Mouse (Mus musculus): Measurements from ENCODE around the gene 5430419D17Rik. TPM values are rescaled to one million over a fixed set of nuclear protein-coding genes. Genes with fewer than 3 reads are reported as not detected.

5430419D17Rik gene
- polyA plus RNA-seq, 1 experiment from 2014 or later, result not detected

GRCm38 (mm10) chr7:131322192-131322591 is 148.0 kb downstream of the 5430419D17Rik start, which contains the start of gene Cuzd1:
TSS of gene Cuzd1 (minus strand) at chr7:131322292.
- Histone ChIP-seq H3K9ac (ENCODE audit: low read length) (no peak within 1 kb of the TSS), H3K9me3 (replicated peaks; ENCODE audit: control insufficient read depth, low read length) (no peaks in the 10 kb centered on the region), H3K4me2 (ENCODE audit: low read length) (no peak within 1 kb of the TSS), H3K36me3 (ENCODE audit: control insufficient read depth, insufficient read depth, low read length) (no peaks in the 10 kb centered on the region), H3K4me3 (ENCODE audit: low read depth, low read length) (no peak within 1 kb of the TSS), H3K27ac (ENCODE audit: low read depth, low read length) (no peak within 1 kb of the TSS), H3K4me1 (ENCODE audit: control insufficient read depth, insufficient read depth, low read length) (no peaks in the 10 kb centered on the region), H3K27me3 (replicated peaks; ENCODE audit: control insufficient read depth, insufficient read depth, low read length) (no peaks in the 10 kb centered on the region)
- ATAC-seq (no peak), DNase-seq (ENCODE audit: low spot score) (no peak)
- 71% methylated on average over 2 of the region's 2 CpGs for WGBS

DNA sequence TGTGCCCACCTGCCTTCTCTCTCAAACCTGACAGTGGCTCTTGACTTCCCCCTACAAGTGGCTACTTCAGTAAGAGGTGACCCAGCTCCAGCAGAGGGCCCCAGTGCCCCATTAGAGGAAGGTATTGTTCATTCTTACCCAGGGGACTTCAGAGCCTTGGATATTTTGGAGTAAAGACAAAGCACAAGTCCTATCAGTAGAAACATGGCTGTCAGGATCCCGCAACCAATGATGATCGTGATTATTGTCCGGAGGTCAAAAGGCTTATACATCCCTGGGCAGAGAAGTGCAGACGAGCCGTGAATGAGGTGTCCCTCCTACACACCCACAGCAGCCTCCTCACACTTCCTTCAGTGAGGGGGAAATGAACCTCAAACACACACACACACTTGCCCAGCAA is 152.9 kb downstream of the 5430419D17Rik start:
- Histone ChIP-seq H3K27me3 (replicated peaks; ENCODE audit: control insufficient read depth, insufficient read depth, low read length) (no peaks in the 10 kb centered on the region), H3K4me1 (ENCODE audit: control insufficient read depth, insufficient read depth, low read length) (no peaks in the 10 kb centered on the region), H3K9me3 (replicated peaks; ENCODE audit: control insufficient read depth, low read length) (no peaks in the 10 kb centered on the region), H3K36me3 (ENCODE audit: control insufficient read depth, insufficient read depth, low read length) (no peaks in the 10 kb centered on the region), H3K4me2 (ENCODE audit: low read length) (no peak overlapping the region), H3K9ac (ENCODE audit: low read length) (no peak overlapping the region), H3K4me3 (ENCODE audit: low read depth, low read length) (no peak overlapping the region), H3K27ac (ENCODE audit: low read depth, low read length) (no peak overlapping the region)
- WGBS, result 87% methylated on average over 5 of the region's 5 CpGs
- ATAC-seq (no peak), DNase-seq (ENCODE audit: low spot score) (no peak)

DNA sequence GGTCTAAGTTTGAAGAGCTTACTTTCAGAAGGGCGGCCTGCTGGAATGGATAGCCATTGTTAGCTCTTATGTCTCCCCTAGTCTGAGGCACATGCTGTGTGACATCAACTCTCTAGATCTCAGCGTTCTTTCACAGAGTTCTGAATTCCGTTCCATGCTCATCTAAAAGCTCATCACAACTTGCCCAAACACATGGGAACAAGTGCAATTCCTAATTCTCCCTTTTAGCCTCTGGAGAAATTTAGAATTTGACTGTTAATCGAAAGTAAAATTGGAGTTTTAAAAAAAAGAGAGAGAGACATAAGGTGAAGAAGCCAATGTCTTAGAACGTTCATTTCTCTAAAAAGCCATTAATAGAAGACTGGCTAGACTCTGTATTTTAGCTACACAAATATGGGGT is 155.2 kb downstream of the 5430419D17Rik start, which contains the start of gene Fam24b:
Gene Fam24b, minus strand, starts transcription at position 101 of the 400 bp plus-strand sequence.
- Histone ChIP-seq H3K9ac (ENCODE audit: low read length) (no peak within 1 kb of the TSS), H3K27me3 (replicated peaks; ENCODE audit: control insufficient read depth, insufficient read depth, low read length) (no peaks in the 10 kb centered on the region), H3K9me3 (replicated peaks; ENCODE audit: control insufficient read depth, low read length) (no peaks in the 10 kb centered on the region), H3K4me2 (ENCODE audit: low read length) (no peak within 1 kb of the TSS), H3K4me1 (ENCODE audit: control insufficient read depth, insufficient read depth, low read length) (no peaks in the 10 kb centered on the region), H3K4me3 (ENCODE audit: low read depth, low read length) (no peak within 1 kb of the TSS), H3K27ac (ENCODE audit: low read depth, low read length) (no peak within 1 kb of the TSS), H3K36me3 (ENCODE audit: control insufficient read depth, insufficient read depth, low read length) (no peaks in the 10 kb centered on the region)
- ATAC-seq (no peak), DNase-seq (ENCODE audit: low spot score) (no peak)
- WGBS, result 88% methylated on average over 5 of the region's 5 CpGs

GRCm38 (mm10) chr7:131331688-131332087 is 157.5 kb downstream of the 5430419D17Rik start:
- H3K9me3 ChIP-seq (replicated peaks; ENCODE audit: control insufficient read depth, low read length), result no peaks in the 10 kb centered on the region
- H3K4me2 ChIP-seq (ENCODE audit: low read length), result no peak overlapping the region
- no peak overlapping the region for H3K4me3 ChIP-seq (ENCODE audit: low read depth, low read length)
- H3K36me3 ChIP-seq (ENCODE audit: control insufficient read depth, insufficient read depth, low read length), result no peaks in the 10 kb centered on the region
- ATAC-seq, result no peak
- 86% methylated on average over 2 of the region's 2 CpGs for WGBS
- no peak overlapping the region for H3K27ac ChIP-seq (ENCODE audit: low read depth, low read length)
- H3K9ac ChIP-seq (ENCODE audit: low read length), result no peak overlapping the region
- no peak for DNase-seq (ENCODE audit: low spot score)
- H3K4me1 ChIP-seq (ENCODE audit: control insufficient read depth, insufficient read depth, low read length), result no peaks in the 10 kb centered on the region
- H3K27me3 ChIP-seq (replicated peaks; ENCODE audit: control insufficient read depth, insufficient read depth, low read length), result no peaks in the 10 kb centered on the region

GRCm38 (mm10) chr7:131333564-131333963 is 159.4 kb downstream of the 5430419D17Rik start, which contains the start of gene Fam24a:
TSS of gene Fam24a (plus strand) at chr7:131333864.
- no peak for ATAC-seq
- Histone ChIP-seq H3K4me2 (ENCODE audit: low read length) (no peak within 1 kb of the TSS), H3K9me3 (replicated peaks; ENCODE audit: control insufficient read depth, low read length) (no peaks in the 10 kb centered on the region), H3K36me3 (ENCODE audit: control insufficient read depth, insufficient read depth, low read length) (no peaks in the 10 kb centered on the region), H3K27ac (ENCODE audit: low read depth, low read length) (no peak within 1 kb of the TSS), H3K4me1 (ENCODE audit: control insufficient read depth, insufficient read depth, low read length) (peaks cover 6% of the 10 kb centered on the region; the same call in 1 of the 2 replicates), H3K27me3 (replicated peaks; ENCODE audit: control insufficient read depth, insufficient read depth, low read length) (no peaks in the 10 kb centered on the region), H3K9ac (ENCODE audit: low read length) (no peak within 1 kb of the TSS), H3K4me3 (ENCODE audit: low read depth, low read length) (no peak within 1 kb of the TSS)
- DNase-seq (ENCODE audit: low spot score), result no peak
- 49% methylated on average over 1 of the region's 1 CpGs for WGBS

- Histone ChIP-seq H3K9me3 (replicated peaks; ENCODE audit: control insufficient read depth, low read length) (no peaks in the 10 kb centered on the region), H3K4me1 (ENCODE audit: control insufficient read depth, insufficient read depth, low read length) (peaks cover 6% of the 10 kb centered on the region; the same call in 1 of the 2 replicates), H3K27ac (ENCODE audit: low read depth, low read length) (no peak overlapping the region), H3K36me3 (ENCODE audit: control insufficient read depth, insufficient read depth, low read length) (peaks cover 22% of the 10 kb centered on the region; the same call in 1 of the 2 replicates), H3K4me3 (ENCODE audit: low read depth, low read length) (no peak overlapping the region), H3K4me2 (ENCODE audit: low read length) (no peak overlapping the region), H3K9ac (ENCODE audit: low read length) (no peak overlapping the region), H3K27me3 (replicated peaks; ENCODE audit: control insufficient read depth, insufficient read depth, low read length) (no peaks in the 10 kb centered on the region)
- DNase-seq (ENCODE audit: low spot score) (peak; percentile 41), ATAC-seq (peak; percentile 55; the same call in 1 of the 2 replicates)
- WGBS, result 22% methylated on average over 8 of the region's 8 CpGs
Observed at GRCm38 (mm10) chr7:131337502-131338068, 163.4 kb downstream of the 5430419D17Rik start.

GRCm38 (mm10) chr7:131345856-131346541 is 171.8 kb downstream of the 5430419D17Rik start:
- H3K4me1 ChIP-seq (ENCODE audit: control insufficient read depth, insufficient read depth, low read length), result no peaks in the 10 kb centered on the region
- ATAC-seq, result peak; percentile 34; the same call in 1 of the 2 replicates
- H3K9me3 ChIP-seq (replicated peaks; ENCODE audit: control insufficient read depth, low read length), result no peaks in the 10 kb centered on the region
- H3K36me3 ChIP-seq (ENCODE audit: control insufficient read depth, insufficient read depth, low read length), result peaks cover 55% of the 10 kb centered on the region
- WGBS, result 75% methylated on average over 7 of the region's 7 CpGs
- DNase-seq (ENCODE audit: low spot score), result peak; percentile 52
- H3K27me3 ChIP-seq (replicated peaks; ENCODE audit: control insufficient read depth, insufficient read depth, low read length), result no peaks in the 10 kb centered on the region
- no peak overlapping the region for H3K9ac ChIP-seq (ENCODE audit: low read length)
- no peak overlapping the region for H3K4me3 ChIP-seq (ENCODE audit: low read depth, low read length)
- H3K4me2 ChIP-seq (ENCODE audit: low read length), result no peak overlapping the region
- H3K27ac ChIP-seq (ENCODE audit: low read depth, low read length), result no peak overlapping the region

Measured in forebrain, embryonic 14.5 days (tissue).